Mouse (Mus musculus): ENCODE data around the gene Xaf1.
"Not testable (repeated sequence)": the region's sequence is repeated elsewhere in the genome, so short reads cannot be mapped to it uniquely, and the experiment has no call there.

The Xaf1 gene

GRCm38 (mm10) chr11:72311355-72312001 lies 10.0 kb downstream of the Xaf1 start:
- no peak for DNase-seq (ENCODE audit: low read depth, low spot score)

GRCm38 (mm10) chr11:72314151-72314895 lies 12.9 kb downstream of the Xaf1 start, which contains the start of gene Fbxo39:
TSS of gene Fbxo39 (plus strand) at chr11:72314444.
- no peak for DNase-seq (ENCODE audit: low read depth, low spot score)

GRCm38 (mm10) chr11:72318026-72318425 lies 16.6 kb downstream of the Xaf1 start:
- DNase-seq (ENCODE audit: low read depth, low spot score): no peak

GRCm38 (mm10) chr11:72324431-72324830 lies 23.0 kb downstream of the Xaf1 start:
- DNase-seq (ENCODE audit: low read depth, low spot score): no peak

GRCm38 (mm10) chr11:72325701-72326100 lies 24.3 kb downstream of the Xaf1 start:
- no peak for DNase-seq (ENCODE audit: low read depth, low spot score)

GRCm38 (mm10) chr11:72332951-72333667 lies 31.7 kb downstream of the Xaf1 start:
- no peak for DNase-seq (ENCODE audit: low read depth, low spot score)

GRCm38 (mm10) chr11:72334653-72335052 lies 33.2 kb downstream of the Xaf1 start:
- no peak for DNase-seq (ENCODE audit: low read depth, low spot score)

- no peak for DNase-seq (ENCODE audit: low read depth, low spot score)
Measured at GRCm38 (mm10) chr11:72336726-72337125, 35.3 kb downstream of the Xaf1 start.

GRCm38 (mm10) chr11:72338437-72338871 lies 37.0 kb downstream of the Xaf1 start:
- no peak for DNase-seq (ENCODE audit: low read depth, low spot score)

- no peak for DNase-seq (ENCODE audit: low read depth, low spot score)
Measured at GRCm38 (mm10) chr11:72339716-72340115, 38.3 kb downstream of the Xaf1 start.

GRCm38 (mm10) chr11:72342549-72343237 lies 41.3 kb downstream of the Xaf1 start:
- peak; percentile 54 for DNase-seq (ENCODE audit: low read depth, low spot score)

GRCm38 (mm10) chr11:72343238-72343625 lies 41.8 kb downstream of the Xaf1 start:
- DNase-seq (ENCODE audit: low read depth, low spot score): not testable (repeated sequence)

- no peak for DNase-seq (ENCODE audit: low read depth, low spot score)
Measured at GRCm38 (mm10) chr11:72343904-72344303, 42.5 kb downstream of the Xaf1 start.

- DNase-seq (ENCODE audit: low read depth, low spot score): no peak
Measured at GRCm38 (mm10) chr11:72344486-72344885, 43.1 kb downstream of the Xaf1 start.

- no peak for DNase-seq (ENCODE audit: low read depth, low spot score)
Measured at GRCm38 (mm10) chr11:72348563-72348962, 47.1 kb downstream of the Xaf1 start.

GRCm38 (mm10) chr11:72349016-72349415 lies 47.6 kb downstream of the Xaf1 start:
- DNase-seq (ENCODE audit: low read depth, low spot score): no peak

GRCm38 (mm10) chr11:72349652-72350051 lies 48.2 kb downstream of the Xaf1 start:
- DNase-seq (ENCODE audit: low read depth, low spot score): no peak

GRCm38 (mm10) chr11:72352272-72352671 lies 50.8 kb downstream of the Xaf1 start:
- DNase-seq (ENCODE audit: low read depth, low spot score): no peak

GRCm38 (mm10) chr11:72353186-72353585 lies 51.8 kb downstream of the Xaf1 start:
- no peak for DNase-seq (ENCODE audit: low read depth, low spot score)

GRCm38 (mm10) chr11:72354971-72355728 lies 53.7 kb downstream of the Xaf1 start:
- peak; percentile 46 for DNase-seq (ENCODE audit: low read depth, low spot score)
